Comparison of ENCODE assay signal across 8 mouse cellular contexts in genomic region chr5:3341111-3341911, GRCm38 (mm10). TPM values are rescaled to one million over a fixed set of nuclear protein-coding genes. Genes with fewer than 3 reads are reported as not detected.
A peak's percentile ranks its signal among the peaks of the same experiment; 100 is the strongest.
DNase-seq lines count a peak whose midpoint lies in the region; TF ChIP-seq lines count a peak whose summit lies in the region.

TSS of gene Cdk6 (plus strand) at chr5:3341485.

- peaks cover 6% of the 10 kb centered on the region; the same call in 1 of the 2 replicates for H3K27me3 ChIP-seq in cerebellum, adult 2 months (ENCODE audit: control insufficient read depth, insufficient read depth, low read length)
- H3K27me3 ChIP-seq in hindbrain, embryonic 10.5 days (ENCODE audit: insufficient read depth, poor library complexity, severe bottlenecking), result peaks cover 30% of the 10 kb centered on the region

- in situ Hi-C loops in ES-E14 (cut with MboI; ENCODE audit: low sequenced_read_pairs in 2 of 2, unreplicated experiment in 2 of 2), result no loop called here

- peak within 1 kb of the TSS; percentile 77 for H3K9ac ChIP-seq in ES-E14 (ENCODE audit: insufficient read depth, low read depth, low read length, poor library complexity, severe bottlenecking)

- no peaks in the 10 kb centered on the region for H3K36me3 ChIP-seq in ES-E14 (ENCODE audit: control insufficient read depth, insufficient read depth, low read length, poor library complexity, severe bottlenecking)
- H3K36me3 ChIP-seq in hindbrain, embryonic 10.5 days, result no peaks in the 10 kb centered on the region

- under 1% methylated on average over 59 of the region's 59 CpGs for WGBS in cerebellum, adult 2 months
- 1% methylated on average over 59 of the region's 59 CpGs for WGBS in hindbrain, embryonic 10.5 days

- peak within 1 kb of the TSS; percentile 44; the same call in 1 of the 2 replicates for H3K27ac ChIP-seq in ES-E14 (ENCODE audit: insufficient read depth, low read depth, low read length, poor library complexity, severe bottlenecking)
- H3K27ac ChIP-seq in cerebellum, adult 2 months (ENCODE audit: insufficient read depth, low read length), result no peak within 1 kb of the TSS
- H3K27ac ChIP-seq in hindbrain, embryonic 10.5 days, result peak within 1 kb of the TSS; percentile 91

- no peaks in the 10 kb centered on the region for H3K9me3 ChIP-seq in ES-E14 (ENCODE audit: control insufficient read depth, insufficient read depth, low read depth, low read length)
- no peaks in the 10 kb centered on the region for H3K9me3 ChIP-seq in hindbrain, embryonic 10.5 days

- no peak for TF ChIP-seq CTCF in cerebellum, adult 2 months (IDR thresholded peaks at IDR 0.05; ENCODE audit: borderline replicate concordance, insufficient read depth, low read depth, low read length)

- peak within 1 kb of the TSS; percentile 70 to 72 for H3K4me3 ChIP-seq in ES-E14 (ENCODE audit: insufficient read depth in 1 of 2, low read depth in 1 of 2, low read length in 2 of 2, poor library complexity in 1 of 2, severe bottlenecking in 1 of 2)
- peak within 1 kb of the TSS; percentile 42 for H3K4me3 ChIP-seq in cerebellum, adult 2 months (replicated peaks; ENCODE audit: insufficient read depth, low read depth, low read length)
- peak within 1 kb of the TSS; percentile 74 for H3K4me3 ChIP-seq in hindbrain, embryonic 10.5 days

- peaks cover 0 to 2% of the 10 kb centered on the region in 2 experiments; a peak in 1 of 4 replicates for H3K4me1 ChIP-seq in ES-E14 (ENCODE audit: control insufficient read depth in 2 of 2, insufficient read depth in 2 of 2, low read length in 2 of 2, poor library complexity in 1 of 2)
- H3K4me1 ChIP-seq in cerebellum, adult 2 months (ENCODE audit: control insufficient read depth, insufficient read depth, low read length), result no peaks in the 10 kb centered on the region
- H3K4me1 ChIP-seq in hindbrain, embryonic 10.5 days (replicated peaks), result peaks cover 34% of the 10 kb centered on the region

- TF ChIP-seq POLR2A in cerebellum, adult 2 months (IDR thresholded peaks at IDR 0.05; ENCODE audit: borderline replicate concordance, insufficient read depth, low read length), result no peak

- no peak for DNase-seq in ES-E14 (ENCODE audit: low read depth, low spot score)
- DNase-seq in cerebellum, adult 2 months, result peak; percentile 7 to 12
- peak; percentile 31 for DNase-seq in forelimb bud, embryonic 11.5 days (ENCODE audit: low read depth, low spot score)
- peak; percentile 61 for DNase-seq in hindbrain, embryonic 10.5 days (ENCODE audit: low spot score)
- peak; percentile 29 for DNase-seq in layer of hippocampus, postnatal 14 days (ENCODE audit: low spot score in 2 of 2)
- DNase-seq in lung, postnatal 36 days, result peak; percentile 54
- DNase-seq in retina, embryonic 14.5 days (ENCODE audit: low spot score), result peak; percentile 57
- peak; percentile 49 for DNase-seq in urinary bladder, postnatal 25 days (ENCODE audit: low spot score)

TF ChIP-seq in ES-E14, 5 proteins besides CTCF, POLR2A, EP300 and RAD21:
- TF ChIP-seq ZC3H11A (IDR thresholded peaks at IDR 0.05; ENCODE audit: borderline replicate concordance, low read depth, low read length) (no peak), CHD2 (IDR thresholded peaks at IDR 0.05; ENCODE audit: low read depth, low read length) (no peak), HCFC1 (IDR thresholded peaks at IDR 0.05; ENCODE audit: borderline replicate concordance, insufficient read depth, low read length) (no peak), MAFK (IDR thresholded peaks at IDR 0.05; ENCODE audit: insufficient read depth, low read depth, low read length) (no peak), ZNF384 (IDR thresholded peaks at IDR 0.05; ENCODE audit: low read depth, low read length) (no peak)

RNA-seq across cellular contexts. Expression of gene Cdk6, which starts in this region (rescaled TPM):
- total RNA-seq in ES-E14 (2012; rRNA removed), result 34.1 and 47.9 TPM in 2 replicates
- polyA plus RNA-seq in cerebellum, adult 2 months (2012; rRNA removed), result 0.39 and 0.51 TPM in 2 replicates
- polyA plus RNA-seq in hindbrain, embryonic 10.5 days (2016; fragmentation: Nextera tagmentation; extraction: Ambion mirVana), result 18.3 and 20.0 TPM in 2 replicates
- 1 to 10 TPM; 7.6 to 7.9 TPM for total RNA-seq in layer of hippocampus, postnatal 14 days (2021)

Comparison
In these comparisons a context has a peak if more than half of its experiments do, and no peak if none do; other contexts are left out.
1. RNA of gene Cdk6 (polyA plus RNA-seq): 18.3 to 20.0 TPM in hindbrain, embryonic 10.5 days; 0.39 to 0.51 TPM in cerebellum, adult 2 months; every median in the first group is over 10 times any median in the second.
2. Peak in DNase-seq and H3K4me3 ChIP-seq in cerebellum, adult 2 months; RNA of the gene not detected or under 1 TPM.
3. Peak in every context shown above with its lines, with median percentiles within 50 percentile points of each other: H3K4me3 ChIP-seq.